10 mouse cellular contexts compared by ENCODE assay signal in the genomic region with DNA sequence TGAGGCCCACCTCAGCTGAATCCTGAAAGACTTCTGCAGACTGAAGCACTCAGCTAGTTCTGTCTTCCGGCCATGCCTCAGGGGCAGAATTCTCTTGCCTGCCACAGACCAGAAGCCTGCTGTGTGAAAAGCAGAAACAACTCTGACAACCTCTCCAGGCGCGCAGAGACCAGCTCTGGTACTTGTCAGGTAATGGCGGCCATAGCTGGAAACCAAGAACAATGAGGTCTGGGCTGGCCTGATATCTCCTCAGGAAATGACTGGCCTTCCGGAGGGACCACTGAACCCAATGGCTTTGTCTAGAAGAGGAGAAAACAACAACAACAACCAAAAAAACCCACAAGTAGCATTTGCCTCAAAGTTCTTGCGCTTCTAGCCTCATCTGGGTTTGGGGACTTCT. TPM values are rescaled to one million over a fixed set of nuclear protein-coding genes. Genes with fewer than 3 reads are reported as not detected.
DNase-seq lines count a peak whose midpoint lies in the region; ATAC-seq lines count a peak whose summit lies in the region.
"Had no signal": no experiment of that assay in that cellular context is flagged by ENCODE, and none has a peak within 500 bp of the region (broad histone marks: within the 10 kb centered on the region; RNA-seq: fewer than 3 reads in every experiment).

No protein-coding gene starts in this region.

- H3K4me1 ChIP-seq in hindbrain, embryonic 14.5 days (replicated peaks; ENCODE audit: control insufficient read depth, insufficient read depth, low read length) = no peaks in the 10 kb centered on the region
- no peaks in the 10 kb centered on the region for H3K4me1 ChIP-seq in hindbrain, embryonic 11.5 days (replicated peaks; ENCODE audit: control insufficient read depth, insufficient read depth, low read length)
- H3K4me1 ChIP-seq in heart, embryonic 13.5 days = peaks cover 14% of the 10 kb centered on the region
- H3K4me1 ChIP-seq in megakaryocyte, embryonic 14.5 days = peaks cover 77% of the 10 kb centered on the region

- H3K9me3 ChIP-seq in hindbrain, embryonic 14.5 days (ENCODE audit: control insufficient read depth, low read length) = no peaks in the 10 kb centered on the region
- H3K9me3 ChIP-seq in hindbrain, embryonic 11.5 days (ENCODE audit: control insufficient read depth, low read length) = no peaks in the 10 kb centered on the region
- no peaks in the 10 kb centered on the region for H3K9me3 ChIP-seq in heart, embryonic 13.5 days
- H3K9me3 ChIP-seq in megakaryocyte, embryonic 14.5 days = no peaks in the 10 kb centered on the region

- H3K36me3 ChIP-seq in hindbrain, embryonic 14.5 days (replicated peaks; ENCODE audit: control insufficient read depth, insufficient read depth) = no peaks in the 10 kb centered on the region
- no peaks in the 10 kb centered on the region for H3K36me3 ChIP-seq in hindbrain, embryonic 11.5 days (ENCODE audit: control insufficient read depth, insufficient read depth, low read length)
- no peaks in the 10 kb centered on the region for H3K36me3 ChIP-seq in heart, embryonic 13.5 days
- H3K36me3 ChIP-seq in megakaryocyte, embryonic 14.5 days (replicated peaks; ENCODE audit: low read length) = peaks cover 37% of the 10 kb centered on the region

- 84% methylated on average over 6 of the region's 6 CpGs for WGBS in hindbrain, embryonic 14.5 days
- 83% methylated on average over 6 of the region's 6 CpGs for WGBS in hindbrain, embryonic 11.5 days
- 42% methylated on average over 6 of the region's 6 CpGs for WGBS in heart, embryonic 13.5 days

- DNase-seq in hindbrain, embryonic 14.5 days (ENCODE audit: low spot score) = no peak
- no peak for DNase-seq in hindbrain, embryonic 11.5 days (ENCODE audit: low spot score)
- DNase-seq in kidney, postnatal 25 days = peak; percentile 61 to 80
- no peak for DNase-seq in frontal cortex, postnatal 14 days (ENCODE audit: low spot score in 2 of 2)
- DNase-seq in left cerebral cortex, adult 18-20 months (ENCODE audit: low spot score in 2 of 2) = no peak

- H3K9ac ChIP-seq in hindbrain, embryonic 14.5 days = no peak overlapping the region; the same call in 1 of the 2 replicates
- H3K9ac ChIP-seq in hindbrain, embryonic 11.5 days (ENCODE audit: low read depth, low read length) = no peak overlapping the region
- peak overlapping the region; percentile 77 for H3K9ac ChIP-seq in heart, embryonic 13.5 days
- H3K9ac ChIP-seq: liver, embryonic 14.5 days had no signal

- peak overlapping the region; percentile 38 for H3K27ac ChIP-seq in hindbrain, embryonic 14.5 days
- H3K27ac ChIP-seq in hindbrain, embryonic 11.5 days (ENCODE audit: low read depth, low read length) = no peak overlapping the region
- H3K27ac ChIP-seq in heart, embryonic 13.5 days (replicated peaks) = peak overlapping the region; percentile 85
- H3K27ac ChIP-seq: liver, embryonic 14.5 days had no signal

- H3K4me2 ChIP-seq in hindbrain, embryonic 14.5 days (replicated peaks) = no peak overlapping the region
- no peak overlapping the region for H3K4me2 ChIP-seq in hindbrain, embryonic 11.5 days (replicated peaks; ENCODE audit: low read depth, low read length)
- peak overlapping the region; percentile 64 for H3K4me2 ChIP-seq in heart, embryonic 13.5 days

- no peak for ATAC-seq in hindbrain, embryonic 14.5 days (ENCODE audit: low FRiP score)
- no peak for ATAC-seq in hindbrain, embryonic 11.5 days (ENCODE audit: low FRiP score)
- no peak for ATAC-seq in heart, embryonic 13.5 days (ENCODE audit: extremely low read depth, insufficient number of reproducible peaks, low FRiP score, low TSS enrichment)
- ATAC-seq in cerebellum, adult (ENCODE audit: insufficient number of reproducible peaks, low FRiP score, low TSS enrichment) = no peak
- ATAC-seq: Patski had no signal

- no peaks in the 10 kb centered on the region for H3K27me3 ChIP-seq in hindbrain, embryonic 14.5 days (ENCODE audit: control insufficient read depth, insufficient read depth, low read length)
- H3K27me3 ChIP-seq in hindbrain, embryonic 11.5 days (ENCODE audit: control insufficient read depth, insufficient read depth, low read length) = no peaks in the 10 kb centered on the region
- no peaks in the 10 kb centered on the region for H3K27me3 ChIP-seq in heart, embryonic 13.5 days (replicated peaks)
- no peaks in the 10 kb centered on the region for H3K27me3 ChIP-seq in megakaryocyte, embryonic 14.5 days (replicated peaks)
- H3K27me3 ChIP-seq: Patski had no signal

- H3K4me3 ChIP-seq in hindbrain, embryonic 14.5 days (replicated peaks; ENCODE audit: low read length) = peak overlapping the region; percentile 11; the same call in 1 of the 2 replicates
- no peak overlapping the region for H3K4me3 ChIP-seq in hindbrain, embryonic 11.5 days (ENCODE audit: low read depth, low read length)
- peak overlapping the region; percentile 48 for H3K4me3 ChIP-seq in heart, embryonic 13.5 days
- peak overlapping the region; percentile 93 for H3K4me3 ChIP-seq in megakaryocyte, embryonic 14.5 days (replicated peaks)

RNA-seq across cellular contexts. Expression of gene Pecam1, which starts 35.4 kb away (rescaled TPM):
- 16.0 and 16.9 TPM in 2 replicates for polyA plus RNA-seq in hindbrain, embryonic 14.5 days (2014; fragmentation: Nextera tagmentation; extraction: Ambion mirVana)
- polyA plus RNA-seq in hindbrain, embryonic 11.5 days (2014; fragmentation: Nextera tagmentation; extraction: Ambion mirVana) = 19.0 and 20.3 TPM in 2 replicates
- 60.7 and 61.4 TPM in 2 replicates for polyA plus RNA-seq in heart, embryonic 13.5 days (2015; fragmentation: Nextera tagmentation; extraction: Ambion mirVana)
- polyA plus RNA-seq in megakaryocyte, embryonic 14.5 days (2012; ENCODE audit: insufficient read depth, low replicate concordance) = 1.3 and 13.6 TPM in 2 replicates
- 10 to 100 TPM; 19.3 to 20.1 TPM for total RNA-seq in left cerebral cortex, adult 18-20 months (2021)

RNA-seq across cellular contexts. Expression of gene Milr1, which starts 36.0 kb away (rescaled TPM):
- 0.74 and 0.79 TPM in 2 replicates for polyA plus RNA-seq in hindbrain, embryonic 14.5 days (2014; fragmentation: Nextera tagmentation; extraction: Ambion mirVana)
- polyA plus RNA-seq in hindbrain, embryonic 11.5 days (2014; fragmentation: Nextera tagmentation; extraction: Ambion mirVana) = 1.1 and 2.0 TPM in 2 replicates
- polyA plus RNA-seq in heart, embryonic 13.5 days (2015; fragmentation: Nextera tagmentation; extraction: Ambion mirVana) = 1.5 and 1.9 TPM in 2 replicates
- 1.2 TPM in 1 of 2 replicates, not detected in the other for polyA plus RNA-seq in megakaryocyte, embryonic 14.5 days (2012; ENCODE audit: insufficient read depth, low replicate concordance)
- under 1 TPM in 1 of 2 experiments, not detected in 1; 0.49 TPM for total RNA-seq in left cerebral cortex, adult 18-20 months (2021)

Comparison
In these comparisons a context has a peak if more than half of its experiments do, and no peak if none do; other contexts are left out.
1. DNase-seq: peak in kidney, postnatal 25 days (2 of 2); none in hindbrain, embryonic 14.5 days (single experiment), hindbrain, embryonic 11.5 days (single experiment), frontal cortex, postnatal 14 days (0 of 2) and left cerebral cortex, adult 18-20 months (0 of 2).